Mouse (Mus musculus) lung, embryonic 15.5 days (tissue): ENCODE results near the gene Fbxo34. TPM values are rescaled to one million over a fixed set of nuclear protein-coding genes. Genes with fewer than 3 reads are reported as not detected.
"Not testable (repeated sequence)": the region's sequence is repeated elsewhere in the genome, so short reads cannot be mapped to it uniquely, and the experiment has no call there.

ENCODE experiments used
- ATAC-seq: fragments of 200-750 bp; cut with Nextera tagmentation; 2 replicates; pipeline ENCODE4 v1.8.0; 2017; ENCODE audit warnings: moderate number of reproducible peaks, borderline replicate concordance; ENCODE audit not compliant: low FRiP score, low TSS enrichment; ENCODE audit errors: extremely low read depth
- H3K27ac ChIP-seq: fragments of 300-500 bp; sonication (generic); 2 replicates; pipeline ENCODE4 v1.5.1; 2015; ENCODE audit warnings: moderate library complexity, mild to moderate bottlenecking, inconsistent platforms
- H3K27me3 ChIP-seq: fragments of 300-500 bp; sonication (generic); 2 replicates; pipeline ENCODE4 v1.6.1; 2015; ENCODE audit warnings: inconsistent platforms
- H3K36me3 ChIP-seq: fragments of 300-500 bp; sonication (generic); 2 replicates; pipeline ENCODE4 v1.6.1; 2015; ENCODE audit warnings: inconsistent platforms
- H3K4me1 ChIP-seq: fragments of 300-500 bp; sonication (generic); 2 replicates; pipeline ENCODE4 v1.6.1; 2015; ENCODE audit warnings: inconsistent platforms
- H3K4me2 ChIP-seq: fragments of 300-500 bp; sonication (generic); 2 replicates; pipeline ENCODE4 v1.6.1; 2015; ENCODE audit warnings: inconsistent platforms, mild to moderate bottlenecking, moderate library complexity
- H3K4me3 ChIP-seq: fragments of 300-500 bp; sonication (generic); 2 replicates; pipeline ENCODE4 v1.5.1; 2015; ENCODE audit warnings: mild to moderate bottlenecking, inconsistent platforms
- H3K9ac ChIP-seq: fragments of 300-500 bp; sonication (generic); 2 replicates; pipeline ENCODE4 v1.6.1; 2015; ENCODE audit warnings: inconsistent platforms
- H3K9me3 ChIP-seq: fragments of 300-500 bp; sonication (generic); 2 replicates; pipeline ENCODE4 v1.6.1; 2016; ENCODE audit warnings: inconsistent platforms
- WGBS: fragments of 180-500 bp; shearing (Covaris S2); methylation state at CpG from one replicate; pipeline ENCODE4 v1.1.7; 2015; 5-methylcytosine and 5-hydroxymethylcytosine counted together
- polyA plus RNA-seq: library from polyadenylated mRNA; unstranded; fragments of >200 nt; fragmentation: Nextera tagmentation; extraction: Ambion mirVana; gene quantifications from 2 replicates; pipeline ENCODE4 v1.2.1, GENCODE M21; 2015

The Fbxo34 gene
- polyA plus RNA-seq, 1 experiment from 2014 or later: 20.9 TPM

- 68% methylated on average over 8 of the region's 8 CpGs for WGBS
- Histone ChIP-seq H3K36me3 (peaks cover 1% of the 10 kb centered on the region; the same call in 1 of the 2 replicates), H3K4me1 (no peaks in the 10 kb centered on the region), H3K27me3 (no peaks in the 10 kb centered on the region), H3K9me3 (no peaks in the 10 kb centered on the region), H3K4me3 (no peak overlapping the region), H3K9ac (no peak overlapping the region), H3K4me2 (no peak overlapping the region), H3K27ac (no peak overlapping the region)
- ATAC-seq: no peak
These were observed 75.2 kb downstream of the Fbxo34 start for GRCm38 (mm10) chr14:47525374-47525773.

GRCm38 (mm10) chr14:47525861-47526260, 75.6 kb downstream of the Fbxo34 start:
- no peak for ATAC-seq
- H3K27me3 ChIP-seq: no peaks in the 10 kb centered on the region

GRCm38 (mm10) chr14:47527833-47528232, 77.6 kb downstream of the Fbxo34 start:
- Histone ChIP-seq H3K4me1 (no peaks in the 10 kb centered on the region), H3K4me3 (no peak overlapping the region), H3K36me3 (peaks cover 7% of the 10 kb centered on the region; the same call in 1 of the 2 replicates), H3K4me2 (no peak overlapping the region), H3K9ac (no peak overlapping the region), H3K27ac (no peak overlapping the region), H3K27me3 (no peaks in the 10 kb centered on the region), H3K9me3 (no peaks in the 10 kb centered on the region)
- ATAC-seq: no peak; the same call in 1 of the 2 replicates
- WGBS: 73% methylated on average over 2 of the region's 2 CpGs

More at GRCm38 (mm10) chr14:47525861-47526260, 75.6 kb downstream of the Fbxo34 start:
- Histone ChIP-seq H3K4me3 (no peak overlapping the region), H3K9ac (no peak overlapping the region), H3K9me3 (no peaks in the 10 kb centered on the region), H3K27ac (no peak overlapping the region), H3K4me1 (no peaks in the 10 kb centered on the region), H3K36me3 (peaks cover 3% of the 10 kb centered on the region; the same call in 1 of the 2 replicates), H3K4me2 (no peak overlapping the region)
- WGBS: 88% methylated on average over 5 of the region's 5 CpGs

- ATAC-seq: no peak
- 82% methylated on average over 3 of the region's 3 CpGs for WGBS
- peaks cover under 1% of the 10 kb centered on the region; the same call in 1 of the 2 replicates for H3K4me1 ChIP-seq
- no peak overlapping the region for H3K4me2 ChIP-seq
- no peak overlapping the region for H3K27ac ChIP-seq
- H3K36me3 ChIP-seq: peaks cover 7% of the 10 kb centered on the region; the same call in 1 of the 2 replicates
- H3K9me3 ChIP-seq: no peaks in the 10 kb centered on the region
- H3K4me3 ChIP-seq: no peak overlapping the region
- H3K9ac ChIP-seq: no peak overlapping the region
- no peaks in the 10 kb centered on the region for H3K27me3 ChIP-seq
These were observed 78.1 kb downstream of the Fbxo34 start for GRCm38 (mm10) chr14:47528293-47528692.

- H3K9ac ChIP-seq: no peak overlapping the region
- WGBS: 29% methylated on average over 8 of the region's 8 CpGs
- peaks cover 6% of the 10 kb centered on the region; the same call in 1 of the 2 replicates for H3K4me1 ChIP-seq
- H3K4me3 ChIP-seq: no peak overlapping the region
- H3K9me3 ChIP-seq: no peaks in the 10 kb centered on the region
- ATAC-seq: no peak
- no peak overlapping the region for H3K27ac ChIP-seq
- no peaks in the 10 kb centered on the region for H3K27me3 ChIP-seq
- peaks cover 7% of the 10 kb centered on the region; the same call in 1 of the 2 replicates for H3K36me3 ChIP-seq
- H3K4me2 ChIP-seq: no peak overlapping the region
These were observed 78.8 kb downstream of the Fbxo34 start for GRCm38 (mm10) chr14:47529019-47529418.

GRCm38 (mm10) chr14:47529592-47529991, 79.4 kb downstream of the Fbxo34 start:
- H3K9me3 ChIP-seq, H3K27ac ChIP-seq, H3K36me3 ChIP-seq, H3K4me1 ChIP-seq, H3K9ac ChIP-seq, H3K27me3 ChIP-seq, ATAC-seq, H3K4me3 ChIP-seq, H3K4me2 ChIP-seq: not testable (repeated sequence)
- 92% methylated on average over 12 of the region's 12 CpGs for WGBS

- H3K4me1 ChIP-seq: peaks cover 6% of the 10 kb centered on the region; the same call in 1 of the 2 replicates
- ATAC-seq: no peak
- no peak overlapping the region for H3K9ac ChIP-seq
- WGBS: 65% methylated on average over 1 of the region's 1 CpGs
- H3K27me3 ChIP-seq: no peaks in the 10 kb centered on the region
- H3K9me3 ChIP-seq: no peaks in the 10 kb centered on the region
- no peak overlapping the region for H3K27ac ChIP-seq
- no peak overlapping the region for H3K4me3 ChIP-seq
- no peak overlapping the region for H3K4me2 ChIP-seq
- peaks cover 7% of the 10 kb centered on the region; the same call in 1 of the 2 replicates for H3K36me3 ChIP-seq
These were observed 82.3 kb downstream of the Fbxo34 start for GRCm38 (mm10) chr14:47532496-47532895.

GRCm38 (mm10) chr14:47533365-47534175, 83.3 kb downstream of the Fbxo34 start:
- Histone ChIP-seq H3K36me3 (peaks cover 7% of the 10 kb centered on the region; the same call in 1 of the 2 replicates), H3K27me3 (no peaks in the 10 kb centered on the region), H3K27ac (0 out of 2 replicates have a peak overlapping the region, but pooled peaks have one; percentile 10), H3K9ac (no peak overlapping the region), H3K4me3 (no peak overlapping the region), H3K9me3 (no peaks in the 10 kb centered on the region), H3K4me1 (peaks cover 6% of the 10 kb centered on the region; the same call in 1 of the 2 replicates), H3K4me2 (no peak overlapping the region; the same call in 1 of the 2 replicates)
- peak; percentile 70; the same call in 1 of the 2 replicates for ATAC-seq
- 28% methylated on average over 11 of the region's 11 CpGs for WGBS

- ATAC-seq: no peak
- Histone ChIP-seq H3K9me3 (no peaks in the 10 kb centered on the region), H3K9ac (no peak overlapping the region), H3K27ac (no peak overlapping the region), H3K4me3 (no peak overlapping the region), H3K4me1 (peaks cover 6% of the 10 kb centered on the region; the same call in 1 of the 2 replicates), H3K27me3 (no peaks in the 10 kb centered on the region), H3K4me2 (no peak overlapping the region), H3K36me3 (peaks cover 7% of the 10 kb centered on the region; the same call in 1 of the 2 replicates)
- 91% methylated on average over 5 of the region's 5 CpGs for WGBS
These were observed 83.9 kb downstream of the Fbxo34 start for GRCm38 (mm10) chr14:47534176-47534525.

GRCm38 (mm10) chr14:47535096-47535495, 84.9 kb downstream of the Fbxo34 start:
- H3K36me3 ChIP-seq: peaks cover 9% of the 10 kb centered on the region; the same call in 1 of the 2 replicates
- 81% methylated on average over 1 of the region's 1 CpGs for WGBS
- H3K9ac ChIP-seq: no peak overlapping the region
- no peaks in the 10 kb centered on the region for H3K27me3 ChIP-seq
- H3K27ac ChIP-seq: no peak overlapping the region
- H3K4me1 ChIP-seq: peaks cover 6% of the 10 kb centered on the region; the same call in 1 of the 2 replicates
- no peak for ATAC-seq
- H3K4me3 ChIP-seq: no peak overlapping the region
- no peak overlapping the region for H3K4me2 ChIP-seq
- no peaks in the 10 kb centered on the region for H3K9me3 ChIP-seq

GRCm38 (mm10) chr14:47541325-47541948, 91.2 kb downstream of the Fbxo34 start:
- Histone ChIP-seq H3K27ac (no peak overlapping the region), H3K9ac (no peak overlapping the region), H3K27me3 (no peaks in the 10 kb centered on the region), H3K36me3 (peaks cover 44% of the 10 kb centered on the region), H3K4me2 (no peak overlapping the region), H3K9me3 (no peaks in the 10 kb centered on the region), H3K4me1 (no peaks in the 10 kb centered on the region), H3K4me3 (no peak overlapping the region)
- ATAC-seq: no peak
- WGBS: 81% methylated on average over 10 of the region's 10 CpGs

- Histone ChIP-seq H3K27ac (no peak overlapping the region), H3K4me2 (no peak overlapping the region), H3K9me3 (no peaks in the 10 kb centered on the region), H3K4me3 (no peak overlapping the region), H3K27me3 (no peaks in the 10 kb centered on the region), H3K4me1 (no peaks in the 10 kb centered on the region), H3K9ac (no peak overlapping the region), H3K36me3 (peaks cover 52% of the 10 kb centered on the region)
- 88% methylated on average over 3 of the region's 3 CpGs for WGBS
- no peak for ATAC-seq
These were observed 92.1 kb downstream of the Fbxo34 start for GRCm38 (mm10) chr14:47542283-47542682.
